ENCODE assay signal across 9 mouse cellular contexts in genomic region chr9:50188576-50189070, GRCm38 (mm10).
DNase-seq lines count a peak whose midpoint lies in the region.
"Had no signal": no experiment of that assay in that cellular context is flagged by ENCODE, and none has a peak within 500 bp of the region (broad histone marks: within the 10 kb centered on the region; RNA-seq: fewer than 3 reads in every experiment).

No protein-coding gene starts in this region.

- intact Hi-C loops in heart, postnatal 10 days (cut with DNase I), result no loop called here

- peak; percentile 28 to 33 for DNase-seq in heart, postnatal 10 days
- no peak for DNase-seq in heart, adult 11 months
- DNase-seq in urinary bladder, postnatal 14 days (ENCODE audit: low spot score), result peak; percentile 21
- DNase-seq in urinary bladder, adult 2 months (ENCODE audit: low spot score), result no peak
- peak; percentile 42 for DNase-seq in lung, postnatal 36 days
- no peak for DNase-seq in cerebellum, adult 11 months
- DNase-seq in yolk sac, embryonic 10.5 days (ENCODE audit: low spot score), result no peak
- DNase-seq: adrenal gland, adult 8-10 months; cerebellum, adult 8-10 months had no signal

Comparison
In these comparisons a context has a peak if more than half of its experiments do, and no peak if none do; other contexts are left out.
1. DNase-seq: peak in heart, postnatal 10 days (2 of 2), urinary bladder, postnatal 14 days (single experiment) and lung, postnatal 36 days (single experiment); none in heart, adult 11 months (single experiment), urinary bladder, adult 2 months (single experiment), cerebellum, adult 11 months (single experiment) and yolk sac, embryonic 10.5 days (single experiment).